Mouse (Mus musculus): ENCODE measurements around the gene Bcat1.

DNA sequence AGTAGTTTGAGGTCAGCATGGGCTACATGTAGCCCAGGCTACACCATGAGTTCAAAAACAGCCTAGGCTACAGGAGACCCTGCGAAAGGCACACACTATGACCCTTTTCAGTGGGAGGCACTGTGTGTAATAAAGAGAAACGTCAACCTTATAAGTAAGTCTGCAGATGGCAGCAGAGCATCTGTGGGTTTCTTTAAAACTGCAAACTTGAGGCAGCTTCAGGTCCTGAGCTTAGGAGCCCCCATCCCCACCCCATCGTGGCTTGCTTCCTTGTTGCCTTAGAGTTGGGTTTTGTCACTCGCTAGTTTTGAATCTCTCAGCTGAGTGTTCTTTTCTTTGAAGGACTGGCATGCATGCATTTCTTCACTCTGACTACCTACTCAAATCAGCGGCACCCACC, 14.9 kb upstream of the Bcat1 start:
- TF ChIP-seq CTCF (conservative IDR thresholded peaks at IDR 0.05; ENCODE audit: low read length): no peak
- TF ChIP-seq NANOG (IDR thresholded peaks at IDR 0.05; ENCODE audit: borderline replicate concordance, low read length): no peak
